Mouse (Mus musculus): Measurements from ENCODE around the gene Pdzd7. TPM values are rescaled to one million over a fixed set of nuclear protein-coding genes. Genes with fewer than 3 reads are reported as not detected.

The Pdzd7 gene
- polyA plus RNA-seq, 1 experiment from 2014 or later: 1.8 TPM

- no peak overlapping the region for H3K4me3 ChIP-seq (replicated peaks)
- H3K9me3 ChIP-seq: no peaks in the 10 kb centered on the region
- H3K36me3 ChIP-seq: peaks cover 88% of the 10 kb centered on the region
- 91% methylated on average over 11 of the region's 11 CpGs for WGBS
- H3K27ac ChIP-seq: no peak overlapping the region
- no peak overlapping the region for H3K9ac ChIP-seq (replicated peaks)
- H3K27me3 ChIP-seq: no peaks in the 10 kb centered on the region
- H3K4me1 ChIP-seq (replicated peaks): no peaks in the 10 kb centered on the region
- ATAC-seq: no peak
- no peak overlapping the region for H3K4me2 ChIP-seq (replicated peaks)
These were observed 47.7 kb downstream of the Pdzd7 start for GRCm38 (mm10) chr19:44997786-44998185.

GRCm38 (mm10) chr19:44992712-44993111, 52.8 kb downstream of the Pdzd7 start:
- Histone ChIP-seq H3K9me3 (no peaks in the 10 kb centered on the region), H3K27ac (no peak overlapping the region), H3K4me2 (replicated peaks) (no peak overlapping the region), H3K36me3 (peaks cover 46% of the 10 kb centered on the region), H3K9ac (replicated peaks) (no peak overlapping the region), H3K27me3 (no peaks in the 10 kb centered on the region), H3K4me1 (replicated peaks) (peaks cover 37% of the 10 kb centered on the region), H3K4me3 (replicated peaks) (no peak overlapping the region)
- WGBS: 76% methylated on average over 7 of the region's 7 CpGs
- ATAC-seq: no peak

- peaks cover 42% of the 10 kb centered on the region for H3K36me3 ChIP-seq
- H3K9ac ChIP-seq (replicated peaks): no peak overlapping the region
These were observed 53.3 kb downstream of the Pdzd7 start for GRCm38 (mm10) chr19:44992246-44992645.

GRCm38 (mm10) chr19:44991031-44991430, 54.5 kb downstream of the Pdzd7 start:
- H3K9ac ChIP-seq (replicated peaks): peak overlapping the region; percentile 50; the same call in 1 of the 2 replicates
- H3K27ac ChIP-seq: no peak overlapping the region
- H3K9me3 ChIP-seq: no peaks in the 10 kb centered on the region
- H3K4me3 ChIP-seq (replicated peaks): no peak overlapping the region
- peak overlapping the region; percentile 84 for H3K4me2 ChIP-seq (replicated peaks)
- H3K27me3 ChIP-seq: no peaks in the 10 kb centered on the region
- ATAC-seq: no peak
- WGBS: 88% methylated on average over 8 of the region's 8 CpGs
- H3K4me1 ChIP-seq (replicated peaks): peaks cover 37% of the 10 kb centered on the region
- peaks cover 29% of the 10 kb centered on the region for H3K36me3 ChIP-seq

More at GRCm38 (mm10) chr19:44992246-44992645, 53.3 kb downstream of the Pdzd7 start:
- H3K4me3 ChIP-seq (replicated peaks): no peak overlapping the region
- H3K4me2 ChIP-seq (replicated peaks): no peak overlapping the region
- no peak for ATAC-seq
- H3K27me3 ChIP-seq: no peaks in the 10 kb centered on the region
- H3K9me3 ChIP-seq: no peaks in the 10 kb centered on the region
- no peak overlapping the region for H3K27ac ChIP-seq
- peaks cover 37% of the 10 kb centered on the region for H3K4me1 ChIP-seq (replicated peaks)
- WGBS: 55% methylated on average over 7 of the region's 7 CpGs

- Histone ChIP-seq H3K27ac (peak overlapping the region; percentile 74), H3K4me3 (replicated peaks) (peak overlapping the region; percentile 84), H3K9ac (replicated peaks) (peak overlapping the region; percentile 96), H3K36me3 (peaks cover 24% of the 10 kb centered on the region), H3K4me1 (replicated peaks) (peaks cover 37% of the 10 kb centered on the region), H3K27me3 (no peaks in the 10 kb centered on the region), H3K9me3 (no peaks in the 10 kb centered on the region), H3K4me2 (replicated peaks) (peak overlapping the region; percentile 84)
- 8% methylated on average over 22 of the region's 22 CpGs for WGBS
- peak; percentile 54 for ATAC-seq
These were observed 55.7 kb downstream of the Pdzd7 start for GRCm38 (mm10) chr19:44989567-44990495.

GRCm38 (mm10) chr19:44988831-44989566, 56.5 kb downstream of the Pdzd7 start, which contains the start of gene Sema4g:
TSS of gene Sema4g (plus strand) at chr19:44989101.
- peaks cover 37% of the 10 kb centered on the region for H3K4me1 ChIP-seq (replicated peaks)
- peak; percentile 89 for ATAC-seq
- peak within 1 kb of the TSS; percentile 74 for H3K27ac ChIP-seq
- peak within 1 kb of the TSS; percentile 84 for H3K4me2 ChIP-seq (replicated peaks)
- H3K27me3 ChIP-seq: no peaks in the 10 kb centered on the region
- peak within 1 kb of the TSS; percentile 84 for H3K4me3 ChIP-seq (replicated peaks)
- H3K9ac ChIP-seq (replicated peaks): peak within 1 kb of the TSS; percentile 96
- under 1% methylated on average over 42 of the region's 58 CpGs for WGBS
- no peaks in the 10 kb centered on the region for H3K9me3 ChIP-seq
- peaks cover 16% of the 10 kb centered on the region for H3K36me3 ChIP-seq

GRCm38 (mm10) chr19:44988321-44988720, 57.2 kb downstream of the Pdzd7 start:
- Histone ChIP-seq H3K27ac (peak overlapping the region; percentile 74), H3K4me2 (replicated peaks) (peak overlapping the region; percentile 84), H3K36me3 (peaks cover 15% of the 10 kb centered on the region), H3K4me1 (replicated peaks) (peaks cover 37% of the 10 kb centered on the region), H3K4me3 (replicated peaks) (peak overlapping the region; percentile 84), H3K27me3 (no peaks in the 10 kb centered on the region), H3K9me3 (no peaks in the 10 kb centered on the region), H3K9ac (replicated peaks) (peak overlapping the region; percentile 96)
- ATAC-seq: no peak
- WGBS: 29% methylated on average over 9 of the region's 9 CpGs

- Histone ChIP-seq H3K4me2 (replicated peaks) (no peak overlapping the region; the same call in 1 of the 2 replicates), H3K36me3 (peaks cover 13% of the 10 kb centered on the region), H3K9me3 (no peaks in the 10 kb centered on the region), H3K4me3 (replicated peaks) (no peak overlapping the region), H3K27me3 (no peaks in the 10 kb centered on the region), H3K4me1 (replicated peaks) (peaks cover 37% of the 10 kb centered on the region), H3K9ac (replicated peaks) (no peak overlapping the region), H3K27ac (no peak overlapping the region)
- WGBS: 51% methylated on average over 6 of the region's 6 CpGs
- ATAC-seq: no peak
These were observed 57.7 kb downstream of the Pdzd7 start for GRCm38 (mm10) chr19:44987851-44988250.

GRCm38 (mm10) chr19:44987004-44987403, 58.5 kb downstream of the Pdzd7 start:
- WGBS: 76% methylated on average over 6 of the region's 6 CpGs
- peaks cover 31% of the 10 kb centered on the region for H3K4me1 ChIP-seq (replicated peaks)
- no peak for ATAC-seq
- H3K9ac ChIP-seq (replicated peaks): no peak overlapping the region
- no peak overlapping the region for H3K4me3 ChIP-seq (replicated peaks)
- no peaks in the 10 kb centered on the region for H3K27me3 ChIP-seq
- H3K4me2 ChIP-seq (replicated peaks): no peak overlapping the region
- H3K36me3 ChIP-seq: peaks cover 10% of the 10 kb centered on the region
- H3K27ac ChIP-seq: no peak overlapping the region
- H3K9me3 ChIP-seq: no peaks in the 10 kb centered on the region

GRCm38 (mm10) chr19:44985159-44985988, 60.1 kb downstream of the Pdzd7 start:
- Histone ChIP-seq H3K9ac (replicated peaks) (no peak overlapping the region), H3K9me3 (no peaks in the 10 kb centered on the region), H3K27ac (no peak overlapping the region), H3K4me2 (replicated peaks) (no peak overlapping the region), H3K27me3 (no peaks in the 10 kb centered on the region), H3K4me3 (replicated peaks) (no peak overlapping the region), H3K4me1 (replicated peaks) (peaks cover 17% of the 10 kb centered on the region), H3K36me3 (peaks cover 23% of the 10 kb centered on the region)
- 76% methylated on average over 5 of the region's 5 CpGs for WGBS
- ATAC-seq: no peak

- no peak overlapping the region for H3K27ac ChIP-seq
- H3K4me3 ChIP-seq (replicated peaks): no peak overlapping the region
- no peaks in the 10 kb centered on the region for H3K9me3 ChIP-seq
- peaks cover 7% of the 10 kb centered on the region; the same call in 1 of the 2 replicates for H3K4me1 ChIP-seq (replicated peaks)
- 95% methylated on average over 4 of the region's 4 CpGs for WGBS
- H3K4me2 ChIP-seq (replicated peaks): no peak overlapping the region
- ATAC-seq: no peak
- H3K9ac ChIP-seq (replicated peaks): no peak overlapping the region
- H3K36me3 ChIP-seq: peaks cover 31% of the 10 kb centered on the region
- H3K27me3 ChIP-seq: no peaks in the 10 kb centered on the region
These were observed 61.1 kb downstream of the Pdzd7 start for GRCm38 (mm10) chr19:44984420-44984819.

All from midbrain, embryonic 13.5 days (tissue).